Mouse (Mus musculus) testis, adult 2 months (tissue): Measurements from ENCODE around the gene Ddx19b. TPM values are rescaled to one million over a fixed set of nuclear protein-coding genes. Genes with fewer than 3 reads are reported as not detected.
"Not testable (repeated sequence)": the region's sequence is repeated elsewhere in the genome, so short reads cannot be mapped to it uniquely, and the experiment has no call there.

Source experiments
- H3K27ac ChIP-seq: fragments of 200-500 bp; 2 replicates; pipeline ENCODE4 v1.5.1; 2012; ENCODE audit warnings: low read depth, low read length; ENCODE audit not compliant: control insufficient read depth, insufficient read depth
- H3K27me3 ChIP-seq: fragments of 200-500 bp; 2 replicates; pipeline ENCODE4 v1.6.1; 2012; ENCODE audit warnings: mild to moderate bottlenecking, low read length, moderate library complexity; ENCODE audit not compliant: control insufficient read depth, insufficient read depth
- H3K36me3 ChIP-seq: fragments of 200-500 bp; 2 replicates; pipeline ENCODE4 v1.6.1; 2012; ENCODE audit warnings: mild to moderate bottlenecking, low read length; ENCODE audit not compliant: control insufficient read depth, insufficient read depth
- H3K4me1 ChIP-seq: fragments of 200-500 bp; 2 replicates; pipeline ENCODE4 v1.6.1; 2012; ENCODE audit warnings: low read length; ENCODE audit not compliant: control insufficient read depth, insufficient read depth
- H3K4me3 ChIP-seq: fragments of 200-500 bp; 2 replicates; pipeline ENCODE4 v1.5.1; 2012; ENCODE audit warnings: low read depth, mild to moderate bottlenecking, low read length, moderate library complexity, mixed read lengths; ENCODE audit not compliant: control insufficient read depth
- CTCF ChIP-seq: fragments of 200-500 bp; IDR thresholded peaks from 2 replicates; pipeline ENCODE4 v1.5.1; 2012; ENCODE audit warnings: low read depth, mild to moderate bottlenecking, inconsistent platforms, low read length, moderate library complexity; ENCODE audit not compliant: control insufficient read depth, insufficient read depth, insufficient replicate concordance
- POLR2A ChIP-seq: fragments of 200-500 bp; IDR thresholded peaks from 2 replicates; pipeline ENCODE4 v1.6.1; 2012; ENCODE audit warnings: low read depth, mild to moderate bottlenecking, inconsistent platforms, low read length, moderate library complexity; ENCODE audit not compliant: control insufficient read depth
- polyA plus RNA-seq: library from polyadenylated mRNA; depleted of rRNA; stranded (reverse); fragments of >200 nt; gene quantifications from 2 replicates; pipeline ENCODE4 v1.2.3, GENCODE M21; 2012; rRNA removed

Ddx19b gene
- polyA plus RNA-seq, 1 experiment = 50.8 TPM

- no peaks in the 10 kb centered on the region for H3K36me3 ChIP-seq
- no peak for TF ChIP-seq POLR2A
- TF ChIP-seq CTCF = no peak
- H3K27ac ChIP-seq = no peak overlapping the region
- no peak overlapping the region for H3K4me3 ChIP-seq
- no peaks in the 10 kb centered on the region for H3K4me1 ChIP-seq
- no peaks in the 10 kb centered on the region for H3K27me3 ChIP-seq
Measured at GRCm38 (mm10) chr8:110959071-110959780, 72.3 kb downstream of the Ddx19b start.

- H3K4me3 ChIP-seq, H3K27ac ChIP-seq, H3K4me1 ChIP-seq, H3K36me3 ChIP-seq, H3K27me3 ChIP-seq: not testable (repeated sequence)
Measured at GRCm38 (mm10) chr8:110958553-110958952, 73.0 kb downstream of the Ddx19b start.

- Histone ChIP-seq H3K4me3 (no peak overlapping the region), H3K36me3 (no peaks in the 10 kb centered on the region), H3K27me3 (no peaks in the 10 kb centered on the region), H3K27ac (no peak overlapping the region), H3K4me1 (no peaks in the 10 kb centered on the region)
- TF ChIP-seq POLR2A (no peak), CTCF (no peak)
Measured at GRCm38 (mm10) chr8:110958135-110958534, 73.4 kb downstream of the Ddx19b start.

- Histone ChIP-seq H3K36me3 (no peaks in the 10 kb centered on the region), H3K27ac (no peak overlapping the region), H3K27me3 (no peaks in the 10 kb centered on the region), H3K4me1 (no peaks in the 10 kb centered on the region), H3K4me3 (no peak overlapping the region)
- TF ChIP-seq POLR2A (no peak), CTCF (no peak)
Measured at GRCm38 (mm10) chr8:110957471-110957870, 74.1 kb downstream of the Ddx19b start.

GRCm38 (mm10) chr8:110956619-110957450 lies 74.7 kb downstream of the Ddx19b start:
- H3K4me1 ChIP-seq = no peaks in the 10 kb centered on the region
- no peaks in the 10 kb centered on the region for H3K36me3 ChIP-seq
- no peak overlapping the region for H3K27ac ChIP-seq
- TF ChIP-seq CTCF (no peak), POLR2A (no peak)
- H3K4me3 ChIP-seq = no peak overlapping the region
- no peaks in the 10 kb centered on the region for H3K27me3 ChIP-seq

GRCm38 (mm10) chr8:110954776-110955175 lies 76.8 kb downstream of the Ddx19b start:
- no peak for TF ChIP-seq CTCF
- no peak for TF ChIP-seq POLR2A
- Histone ChIP-seq H3K4me1 (peaks cover 4% of the 10 kb centered on the region), H3K36me3 (no peaks in the 10 kb centered on the region), H3K27me3 (no peaks in the 10 kb centered on the region), H3K27ac (no peak overlapping the region), H3K4me3 (no peak overlapping the region)

Other genes starting within 250 kb of the Ddx19b start
- 1.7 and 2.0 TPM in 2 replicates for gene Il34, start 225.8 kb downstream of the Ddx19b start, polyA plus RNA-seq
- gene Cog4, start 185.2 kb downstream of the Ddx19b start, polyA plus RNA-seq = 49.6 and 54.6 TPM in 2 replicates
- gene Sf3b3, start 185.0 kb downstream of the Ddx19b start, polyA plus RNA-seq = 18.1 and 19.3 TPM in 2 replicates
- gene Fuk, start 129.3 kb downstream of the Ddx19b start, polyA plus RNA-seq = 7.5 and 7.8 TPM in 2 replicates
- 3.4 and 4.7 TPM in 2 replicates for gene St3gal2, start 111.8 kb downstream of the Ddx19b start, polyA plus RNA-seq
- gene Ddx19a, start 34.0 kb downstream of the Ddx19b start, polyA plus RNA-seq = 5.1 and 5.8 TPM in 2 replicates
- 46.5 and 49.4 TPM in 2 replicates for gene Aars, start 1.4 kb upstream of the Ddx19b start, polyA plus RNA-seq
- not detected in 2 replicates for gene Exosc6, start 24.6 kb upstream of the Ddx19b start, polyA plus RNA-seq
- gene Clec18a, start 60.7 kb upstream of the Ddx19b start, polyA plus RNA-seq = 0.70 and 0.72 TPM in 2 replicates
- gene Pdpr, start 62.9 kb upstream of the Ddx19b start, polyA plus RNA-seq = 12.2 and 13.1 TPM in 2 replicates
- 11.1 and 13.4 TPM in 2 replicates for gene Glg1, start 227.5 kb upstream of the Ddx19b start, polyA plus RNA-seq